Mouse (Mus musculus) frontal cortex, postnatal 36 days (tissue): ENCODE results near the gene Pphln1.

Experiments used
- DNase-seq, 2 experiments: peaks; one replicate each; pipeline ENCODE4 v3.0.0; 2022; ENCODE audit warnings: low spot score in 2 of 2

Pphln1 gene

GRCm38 (mm10) chr15:93538551-93539205, 140.5 kb downstream of the Pphln1 start:
- peak in 1 of 2 experiments; percentile 41 for DNase-seq

GRCm38 (mm10) chr15:93539415-93539814, 141.3 kb downstream of the Pphln1 start:
- no peak for DNase-seq
